ENCODE assay signal across 16 mouse cellular contexts in genomic region chr19:25461553-25462320, GRCm38 (mm10). TPM values are rescaled to one million over a fixed set of nuclear protein-coding genes. Genes with fewer than 3 reads are reported as not detected.
A peak's percentile ranks its signal among the peaks of the same experiment; 100 is the strongest.
DNase-seq lines count a peak whose midpoint lies in the region; ATAC-seq and TF ChIP-seq lines count a peak whose summit lies in the region.
"Had no signal": no experiment of that assay in that cellular context is flagged by ENCODE, and none has a peak within 500 bp of the region (broad histone marks: within the 10 kb centered on the region; RNA-seq: fewer than 3 reads in every experiment).

No protein-coding gene starts in this region.

- peak overlapping the region; percentile 16 for H3ac ChIP-seq in C2C12 (ENCODE audit: control insufficient read depth, insufficient read length, low read depth)

- no peaks in the 10 kb centered on the region for H3K9me3 ChIP-seq in forebrain, embryonic 14.5 days (replicated peaks; ENCODE audit: control insufficient read depth, low read length)
- H3K9me3 ChIP-seq in midbrain, embryonic 15.5 days = no peaks in the 10 kb centered on the region
- H3K9me3 ChIP-seq in intestine, embryonic 15.5 days = no peaks in the 10 kb centered on the region
- H3K9me3 ChIP-seq: embryonic facial prominence, embryonic 15.5 days had no signal

- peak; percentile 2 for DNase-seq in embryo, embryonic 10.5 days (ENCODE audit: low spot score)
- DNase-seq in embryo, embryonic 11 days = no peak
- DNase-seq in forebrain, embryonic 14.5 days (ENCODE audit: low spot score) = peak; percentile 76
- no peak for DNase-seq in lung, postnatal 36 days
- DNase-seq in right cerebral cortex, adult 18-20 months = no peak
- DNase-seq: cerebellum, postnatal 10 days; gastrocnemius, adult 2 months; lung, postnatal 14 days had no signal

- peak overlapping the region; percentile 7 for H3K4me3 ChIP-seq in C2C12 (ENCODE audit: insufficient read depth, poor library complexity, severe bottlenecking)
- H3K4me3 ChIP-seq in forebrain, embryonic 14.5 days (ENCODE audit: low read depth, low read length) = no peak overlapping the region
- no peak overlapping the region for H3K4me3 ChIP-seq in midbrain, embryonic 15.5 days
- H3K4me3 ChIP-seq in intestine, embryonic 15.5 days (replicated peaks) = no peak overlapping the region
- H3K4me3 ChIP-seq: embryonic facial prominence, embryonic 15.5 days; gastrocnemius, adult 2 months; heart, embryonic 13.5 days had no signal

- no peaks in the 10 kb centered on the region for H3K79me3 ChIP-seq in C2C12 (ENCODE audit: low read depth)

- H3K36me3 ChIP-seq in C2C12 (ENCODE audit: control insufficient read depth, insufficient read depth) = no peaks in the 10 kb centered on the region
- no peaks in the 10 kb centered on the region for H3K36me3 ChIP-seq in forebrain, embryonic 14.5 days (ENCODE audit: control insufficient read depth, insufficient read depth, low read length)
- no peaks in the 10 kb centered on the region for H3K36me3 ChIP-seq in midbrain, embryonic 15.5 days (replicated peaks)
- H3K36me3 ChIP-seq in intestine, embryonic 15.5 days = no peaks in the 10 kb centered on the region
- H3K36me3 ChIP-seq: embryonic facial prominence, embryonic 15.5 days; heart, embryonic 13.5 days had no signal

- no peak overlapping the region for H3K27ac ChIP-seq in forebrain, embryonic 14.5 days (ENCODE audit: low read depth, low read length)
- no peak overlapping the region for H3K27ac ChIP-seq in midbrain, embryonic 15.5 days
- H3K27ac ChIP-seq in intestine, embryonic 15.5 days = no peak overlapping the region
- H3K27ac ChIP-seq: embryonic facial prominence, embryonic 15.5 days; gastrocnemius, adult 2 months; heart, embryonic 13.5 days had no signal

- H3K9ac ChIP-seq in forebrain, embryonic 14.5 days (ENCODE audit: low read length) = 0 out of 2 replicates have a peak overlapping the region, but pooled peaks have one; percentile 26
- no peak overlapping the region for H3K9ac ChIP-seq in midbrain, embryonic 15.5 days
- no peak overlapping the region for H3K9ac ChIP-seq in intestine, embryonic 15.5 days
- H3K9ac ChIP-seq: embryonic facial prominence, embryonic 15.5 days; heart, embryonic 13.5 days had no signal

- ATAC-seq in forebrain, embryonic 14.5 days = peak; percentile 79
- peak; percentile 80 for ATAC-seq in midbrain, embryonic 15.5 days (replicated peaks)
- ATAC-seq in intestine, embryonic 15.5 days = no peak

- no peaks in the 10 kb centered on the region for H3K27me3 ChIP-seq in C2C12 (ENCODE audit: control insufficient read depth, insufficient read depth, insufficient read length)
- no peaks in the 10 kb centered on the region for H3K27me3 ChIP-seq in forebrain, embryonic 14.5 days (replicated peaks; ENCODE audit: control insufficient read depth, insufficient read depth, low read length)
- H3K27me3 ChIP-seq in midbrain, embryonic 15.5 days (replicated peaks) = no peaks in the 10 kb centered on the region
- no peaks in the 10 kb centered on the region for H3K27me3 ChIP-seq in intestine, embryonic 15.5 days (replicated peaks)
- H3K27me3 ChIP-seq: embryonic facial prominence, embryonic 15.5 days; heart, embryonic 13.5 days had no signal

- no peaks in the 10 kb centered on the region for H3K79me2 ChIP-seq in C2C12 (ENCODE audit: control insufficient read depth, insufficient read depth)

- no peak for TF ChIP-seq CTCF in C2C12 (IDR thresholded peaks at IDR 0.05; ENCODE audit: control insufficient read depth, insufficient read depth, insufficient read length)

- H3K4me1 ChIP-seq in forebrain, embryonic 14.5 days (ENCODE audit: control insufficient read depth, insufficient read depth, low read length) = peaks cover 4% of the 10 kb centered on the region; the same call in 1 of the 2 replicates
- no peaks in the 10 kb centered on the region for H3K4me1 ChIP-seq in midbrain, embryonic 15.5 days
- H3K4me1 ChIP-seq in intestine, embryonic 15.5 days (replicated peaks) = no peaks in the 10 kb centered on the region
- H3K4me1 ChIP-seq: embryonic facial prominence, embryonic 15.5 days; heart, embryonic 13.5 days had no signal

- WGBS in forebrain, embryonic 14.5 days = 36% methylated on average over 20 of the region's 20 CpGs
- WGBS in midbrain, embryonic 15.5 days = 46% methylated on average over 20 of the region's 20 CpGs
- WGBS in intestine, embryonic 15.5 days = 77% methylated on average over 20 of the region's 20 CpGs

- peak overlapping the region; percentile 18 for H3K4me2 ChIP-seq in forebrain, embryonic 14.5 days (ENCODE audit: low read length)
- H3K4me2 ChIP-seq in midbrain, embryonic 15.5 days = peak overlapping the region; percentile 11; the same call in 1 of the 2 replicates
- no peak overlapping the region for H3K4me2 ChIP-seq in intestine, embryonic 15.5 days (replicated peaks)
- H3K4me2 ChIP-seq: embryonic facial prominence, embryonic 15.5 days; heart, embryonic 13.5 days; liver, embryonic 11.5 days had no signal

TF ChIP-seq in C2C12, 6 proteins besides CTCF, POLR2A, EP300 and RAD21:
- TF ChIP-seq USF1 (IDR thresholded peaks at IDR 0.05; ENCODE audit: low read depth) (no peak), MYOD1 (IDR thresholded peaks at IDR 0.05; ENCODE audit: control insufficient read depth, insufficient read length, low read depth) (peak; percentile 23), MAX (IDR thresholded peaks at IDR 0.05) (peak; percentile 51), MYOG (IDR thresholded peaks at IDR 0.05; ENCODE audit: control insufficient read depth, extremely low read depth, insufficient read length) (no peak), CEBPB (IDR thresholded peaks at IDR 0.05; ENCODE audit: low read depth) (no peak), FOSL1 (IDR thresholded peaks at IDR 0.05; ENCODE audit: insufficient read depth, low read length, poor library complexity, severe bottlenecking) (peak; percentile 94)

RNA-seq across cellular contexts. Expression of gene Dmrt1, which starts 43.7 kb away (rescaled TPM):
- polyA plus RNA-seq in C2C12 (2012; fragmentation: generic; extraction: Trizol) = not detected
- polyA plus RNA-seq in forebrain, embryonic 14.5 days (2014; fragmentation: Nextera tagmentation; extraction: Ambion mirVana) = 0.19 TPM in 1 of 2 replicates, not detected in the other
- not detected in 2 replicates for polyA plus RNA-seq in midbrain, embryonic 15.5 days (2015; fragmentation: Nextera tagmentation; extraction: Ambion mirVana)
- not detected in 2 replicates for polyA plus RNA-seq in intestine, embryonic 15.5 days (2015; fragmentation: Nextera tagmentation; extraction: Ambion mirVana)
- polyA plus RNA-seq: intestine, embryonic 14.5 days; liver, embryonic 11.5 days; small intestine, adult 2 months had no signal

Comparison
In these comparisons a context has a peak if more than half of its experiments do, and no peak if none do; other contexts are left out.
1. DNase-seq: peak in embryo, embryonic 10.5 days (single experiment) and forebrain, embryonic 14.5 days (single experiment); none in embryo, embryonic 11 days (single experiment), lung, postnatal 36 days (single experiment) and right cerebral cortex, adult 18-20 months (single experiment).